Mouse (Mus musculus): ENCODE results near the gene Ms4a8a. TPM values are rescaled to one million over a fixed set of nuclear protein-coding genes. Genes with fewer than 3 reads are reported as not detected.

Ms4a8a gene
- polyA plus RNA-seq, 1 experiment: 1.8 TPM

DNA sequence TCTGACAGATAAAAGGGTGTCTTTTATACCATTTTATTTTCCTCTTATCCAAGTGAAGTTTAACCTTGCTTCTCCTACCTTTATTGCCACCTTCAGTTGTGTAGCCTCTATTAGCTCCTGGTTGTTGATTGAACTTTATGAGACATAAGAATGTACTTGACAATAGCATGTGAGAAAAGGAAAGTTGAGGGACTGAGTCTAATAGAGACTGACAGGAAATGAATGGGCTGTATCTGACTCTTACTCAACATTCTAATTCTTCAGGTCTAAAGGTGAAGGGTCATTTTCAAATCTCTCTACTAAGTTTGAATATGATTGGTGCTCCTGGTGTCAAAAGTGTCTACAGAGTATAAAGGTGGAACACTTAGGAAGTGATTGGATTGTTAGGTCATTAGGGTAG, 58.5 kb downstream of the Ms4a8a start:
- Histone ChIP-seq H3K4me1 (replicated peaks; ENCODE audit: control insufficient read depth, insufficient read depth, low read length) (no peaks in the 10 kb centered on the region), H3K36me3 (ENCODE audit: control insufficient read depth, insufficient read depth, low read length) (no peaks in the 10 kb centered on the region), H3K4me3 (ENCODE audit: control insufficient read depth, insufficient read depth, low read length) (no peak overlapping the region), H3K27me3 (ENCODE audit: control insufficient read depth, insufficient read depth, low read length) (no peaks in the 10 kb centered on the region), H3K27ac (ENCODE audit: control insufficient read depth, insufficient read depth, low read length) (no peak overlapping the region)
- TF ChIP-seq POLR2A (IDR thresholded peaks at IDR 0.05; ENCODE audit: control insufficient read depth, extremely low read depth, insufficient read depth, low read length, poor library complexity): no peak
- no peak for TF ChIP-seq CTCF (IDR thresholded peaks at IDR 0.05; ENCODE audit: borderline replicate concordance, control insufficient read depth, extremely low read depth, insufficient read depth, low read length, poor library complexity)
- no peak for DNase-seq

DNA sequence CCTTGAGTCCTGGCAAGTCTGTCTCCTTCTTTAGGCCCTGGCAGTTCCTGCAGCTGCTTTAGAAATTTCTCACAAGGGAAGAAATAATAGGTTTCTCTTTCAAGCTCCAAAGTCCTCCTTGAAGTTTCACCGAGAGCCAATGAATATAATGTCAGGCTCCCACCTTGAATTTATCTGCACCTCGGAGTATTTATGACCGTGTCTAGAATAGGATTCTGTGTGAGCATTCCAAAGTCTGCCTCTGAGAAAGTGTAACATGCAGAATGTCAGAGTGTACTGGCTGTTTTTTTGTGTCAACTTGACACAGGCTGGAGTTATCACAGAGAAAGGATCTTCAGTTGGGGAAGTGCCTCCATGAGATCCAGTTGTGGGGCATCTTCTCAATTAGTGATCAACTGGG, 63.0 kb downstream of the Ms4a8a start, which contains the start of gene Ms4a18:
Gene Ms4a18, minus strand, starts transcription at position 141 of the 400 bp plus-strand sequence.
- Histone ChIP-seq H3K36me3 (ENCODE audit: control insufficient read depth, insufficient read depth, low read length) (no peaks in the 10 kb centered on the region), H3K4me1 (replicated peaks; ENCODE audit: control insufficient read depth, insufficient read depth, low read length) (no peaks in the 10 kb centered on the region), H3K4me3 (ENCODE audit: control insufficient read depth, insufficient read depth, low read length) (no peak within 1 kb of the TSS), H3K27me3 (ENCODE audit: control insufficient read depth, insufficient read depth, low read length) (no peaks in the 10 kb centered on the region), H3K27ac (ENCODE audit: control insufficient read depth, insufficient read depth, low read length) (no peak within 1 kb of the TSS)
- TF ChIP-seq CTCF (IDR thresholded peaks at IDR 0.05; ENCODE audit: borderline replicate concordance, control insufficient read depth, extremely low read depth, insufficient read depth, low read length, poor library complexity) (no peak), POLR2A (IDR thresholded peaks at IDR 0.05; ENCODE audit: control insufficient read depth, extremely low read depth, insufficient read depth, low read length, poor library complexity) (no peak)
- 97% methylated on average over 3 of the region's 3 CpGs for WGBS
- no peak for DNase-seq

Other genes starting within 250 kb of the Ms4a8a start
- 26.1 and 29.7 TPM in 2 replicates for gene Slc15a3, start 241.4 kb downstream of the Ms4a8a start, polyA plus RNA-seq (2012; rRNA removed)
- 10.4 and 11.0 TPM in 2 replicates for gene Tmem132a, start 211.2 kb downstream of the Ms4a8a start, polyA plus RNA-seq (2012; rRNA removed)
- 64.9 and 71.8 TPM in 2 replicates for gene Tmem109, start 199.1 kb downstream of the Ms4a8a start, polyA plus RNA-seq (2012; rRNA removed)
- gene Prpf19, start 185.9 kb downstream of the Ms4a8a start, polyA plus RNA-seq (2012; rRNA removed): 349 and 357 TPM in 2 replicates
- gene Zp1, start 160.5 kb downstream of the Ms4a8a start, polyA plus RNA-seq (2012; rRNA removed): 0.23 and 0.33 TPM in 2 replicates
- gene Ptgdr2, start 143.9 kb downstream of the Ms4a8a start, polyA plus RNA-seq (2012; rRNA removed): 0.73 and 1.0 TPM in 2 replicates
- 5.8 and 8.8 TPM in 2 replicates for gene Ccdc86, start 131.8 kb downstream of the Ms4a8a start, polyA plus RNA-seq (2012; rRNA removed)
- gene Ms4a10, start 106.4 kb downstream of the Ms4a8a start, polyA plus RNA-seq (2012; rRNA removed): 1.8 and 2.8 TPM in 2 replicates
- gene Ms4a15, start 87.9 kb downstream of the Ms4a8a start, polyA plus RNA-seq (2012; rRNA removed): not detected in 2 replicates
- gene Ms4a18, start 63.1 kb downstream of the Ms4a8a start, polyA plus RNA-seq (2012; rRNA removed): 0.28 and 0.38 TPM in 2 replicates
- 0.24 TPM in 1 of 2 replicates, not detected in the other for gene 1700017D01Rik, start 49.8 kb upstream of the Ms4a8a start, polyA plus RNA-seq (2012; rRNA removed)
- gene 1700025F22Rik, start 84.2 kb upstream of the Ms4a8a start, polyA plus RNA-seq (2012; rRNA removed): not detected in 2 replicates
- gene Ms4a13, start 115.6 kb upstream of the Ms4a8a start, polyA plus RNA-seq (2012; rRNA removed): not detected in 2 replicates
- gene Ms4a12, start 151.3 kb upstream of the Ms4a8a start, polyA plus RNA-seq (2012; rRNA removed): not detected in 2 replicates
- 1.6 and 1.8 TPM in 2 replicates for gene Ms4a1, start 185.1 kb upstream of the Ms4a8a start, polyA plus RNA-seq (2012; rRNA removed)
- gene Ms4a5, start 202.8 kb upstream of the Ms4a8a start, polyA plus RNA-seq (2012; rRNA removed): not detected in 2 replicates
- 0.33 and 0.74 TPM in 2 replicates for gene Ms4a14, start 233.4 kb upstream of the Ms4a8a start, polyA plus RNA-seq (2012; rRNA removed)

Data from thymus, adult 2 months (tissue).